Mouse (Mus musculus): ENCODE measurements around the gene Epop. TPM values are rescaled to one million over a fixed set of nuclear protein-coding genes. Genes with fewer than 3 reads are reported as not detected.

Gene Epop
- polyA plus RNA-seq (2015; fragmentation: Illumina TruSeq; extraction: RNeasy Lipid Tissue Mini Kit (QIAGEN cat#74804); ENCODE audit: insufficient read depth, low read depth, low replicate concordance) = not detected

GRCm38 (mm10) chr11:97629576-97629975 is at the start of gene Epop:
Gene Epop, minus strand, starts transcription at chr11:97629702.

GRCm38 (mm10) chr11:97662893-97663527 is 33.5 kb upstream of the Epop start, which contains the start of gene Mllt6:
Gene Mllt6, plus strand, starts transcription at chr11:97663414.

Other genes starting within 250 kb of the Epop start
- gene Arhgap23, start 214.2 kb downstream of the Epop start, polyA plus RNA-seq (2015; fragmentation: Illumina TruSeq; extraction: RNeasy Lipid Tissue Mini Kit (QIAGEN cat#74804); ENCODE audit: insufficient read depth, low read depth, low replicate concordance) = 6.1 TPM
- not detected for gene 4933428G20Rik, start 129.4 kb downstream of the Epop start, polyA plus RNA-seq (2015; fragmentation: Illumina TruSeq; extraction: RNeasy Lipid Tissue Mini Kit (QIAGEN cat#74804); ENCODE audit: insufficient read depth, low read depth, low replicate concordance)
- gene Srcin1, start 53.5 kb downstream of the Epop start, polyA plus RNA-seq (2015; fragmentation: Illumina TruSeq; extraction: RNeasy Lipid Tissue Mini Kit (QIAGEN cat#74804); ENCODE audit: insufficient read depth, low read depth, low replicate concordance) = 0.39 TPM
- gene Mllt6, start 33.7 kb upstream of the Epop start, polyA plus RNA-seq (2015; fragmentation: Illumina TruSeq; extraction: RNeasy Lipid Tissue Mini Kit (QIAGEN cat#74804); ENCODE audit: insufficient read depth, low read depth, low replicate concordance) = 10.4 TPM
- gene Cisd3, start 56.1 kb upstream of the Epop start, polyA plus RNA-seq (2015; fragmentation: Illumina TruSeq; extraction: RNeasy Lipid Tissue Mini Kit (QIAGEN cat#74804); ENCODE audit: insufficient read depth, low read depth, low replicate concordance) = 14.7 TPM
- gene Pcgf2, start 70.8 kb upstream of the Epop start, polyA plus RNA-seq (2015; fragmentation: Illumina TruSeq; extraction: RNeasy Lipid Tissue Mini Kit (QIAGEN cat#74804); ENCODE audit: insufficient read depth, low read depth, low replicate concordance) = 9.0 TPM
- 31.9 TPM for gene Psmb3, start 73.7 kb upstream of the Epop start, polyA plus RNA-seq (2015; fragmentation: Illumina TruSeq; extraction: RNeasy Lipid Tissue Mini Kit (QIAGEN cat#74804); ENCODE audit: insufficient read depth, low read depth, low replicate concordance)
- 4.1 TPM for gene Pip4k2b, start 115.0 kb upstream of the Epop start, polyA plus RNA-seq (2015; fragmentation: Illumina TruSeq; extraction: RNeasy Lipid Tissue Mini Kit (QIAGEN cat#74804); ENCODE audit: insufficient read depth, low read depth, low replicate concordance)
- gene Cwc25, start 136.9 kb upstream of the Epop start, polyA plus RNA-seq (2015; fragmentation: Illumina TruSeq; extraction: RNeasy Lipid Tissue Mini Kit (QIAGEN cat#74804); ENCODE audit: insufficient read depth, low read depth, low replicate concordance) = 4.5 TPM
- gene 1700001P01Rik, start 146.2 kb upstream of the Epop start, polyA plus RNA-seq (2015; fragmentation: Illumina TruSeq; extraction: RNeasy Lipid Tissue Mini Kit (QIAGEN cat#74804); ENCODE audit: insufficient read depth, low read depth, low replicate concordance) = not detected
- 455 TPM for gene Rpl23, start 152.7 kb upstream of the Epop start, polyA plus RNA-seq (2015; fragmentation: Illumina TruSeq; extraction: RNeasy Lipid Tissue Mini Kit (QIAGEN cat#74804); ENCODE audit: insufficient read depth, low read depth, low replicate concordance)
- 27.9 TPM for gene Lasp1, start 169.3 kb upstream of the Epop start, polyA plus RNA-seq (2015; fragmentation: Illumina TruSeq; extraction: RNeasy Lipid Tissue Mini Kit (QIAGEN cat#74804); ENCODE audit: insufficient read depth, low read depth, low replicate concordance)
- gene B230217C12Rik, start 211.1 kb upstream of the Epop start, polyA plus RNA-seq (2015; fragmentation: Illumina TruSeq; extraction: RNeasy Lipid Tissue Mini Kit (QIAGEN cat#74804); ENCODE audit: insufficient read depth, low read depth, low replicate concordance) = 2.5 TPM

All from pancreas, adult 10 weeks (tissue).